Mouse (Mus musculus): ENCODE data around the gene Grk2. TPM values are rescaled to one million over a fixed set of nuclear protein-coding genes. Genes with fewer than 3 reads are reported as not detected.

Gene Grk2
- polyA plus RNA-seq, 1 experiment = 541 TPM

- no peak for TF ChIP-seq FLI1 (IDR thresholded peaks at IDR 0.05; ENCODE audit: low read length)
- peaks cover 4% of the 10 kb centered on the region; the same call in 1 of the 2 replicates for H3K9me3 ChIP-seq
- peaks cover 18% of the 10 kb centered on the region for H3K27me3 ChIP-seq (replicated peaks)
- H3K36me3 ChIP-seq (replicated peaks; ENCODE audit: low read length) = no peaks in the 10 kb centered on the region
- peaks cover 8% of the 10 kb centered on the region; the same call in 1 of the 2 replicates for H3K4me1 ChIP-seq
- H3K4me3 ChIP-seq (replicated peaks) = no peak overlapping the region
Measured at GRCm38 (mm10) chr19:4240247-4240668, 65.8 kb downstream of the Grk2 start.

Other genes starting within 250 kb of the Grk2 start
- gene Gstp3, start 246.7 kb downstream of the Grk2 start, polyA plus RNA-seq (2012; ENCODE audit: insufficient read depth, low replicate concordance) = not detected in 2 replicates
- not detected in 2 replicates for gene Cabp2, start 224.6 kb downstream of the Grk2 start, polyA plus RNA-seq (2012; ENCODE audit: insufficient read depth, low replicate concordance)
- gene Cdk2ap2, start 209.0 kb downstream of the Grk2 start, polyA plus RNA-seq (2012; ENCODE audit: insufficient read depth, low replicate concordance) = 140 and 181 TPM in 2 replicates
- gene Pitpnm1, start 206.2 kb downstream of the Grk2 start, polyA plus RNA-seq (2012; ENCODE audit: insufficient read depth, low replicate concordance) = 122 and 153 TPM in 2 replicates
- 293 and 434 TPM in 2 replicates for gene Aip, start 180.4 kb downstream of the Grk2 start, polyA plus RNA-seq (2012; ENCODE audit: insufficient read depth, low replicate concordance)
- not detected in 2 replicates for gene Gpr152, start 166.4 kb downstream of the Grk2 start, polyA plus RNA-seq (2012; ENCODE audit: insufficient read depth, low replicate concordance)
- gene Cabp4, start 162.2 kb downstream of the Grk2 start, polyA plus RNA-seq (2012; ENCODE audit: insufficient read depth, low replicate concordance) = 0.51 and 1.2 TPM in 2 replicates
- 110 and 364 TPM in 2 replicates for gene Coro1b, start 157.6 kb downstream of the Grk2 start, polyA plus RNA-seq (2012; ENCODE audit: insufficient read depth, low replicate concordance)
- 777 and 793 TPM in 2 replicates for gene Ptprcap, start 152.6 kb downstream of the Grk2 start, polyA plus RNA-seq (2012; ENCODE audit: insufficient read depth, low replicate concordance)
- gene Rps6kb2, start 142.9 kb downstream of the Grk2 start, polyA plus RNA-seq (2012; ENCODE audit: insufficient read depth, low replicate concordance) = 108 and 492 TPM in 2 replicates
- gene Carns1, start 130.7 kb downstream of the Grk2 start, polyA plus RNA-seq (2012; ENCODE audit: insufficient read depth, low replicate concordance) = 1.3 and 5.6 TPM in 2 replicates
- gene Tbc1d10c, start 114.9 kb downstream of the Grk2 start, polyA plus RNA-seq (2012; ENCODE audit: insufficient read depth, low replicate concordance) = 24.1 and 31.5 TPM in 2 replicates
- gene Ppp1ca, start 114.2 kb downstream of the Grk2 start, polyA plus RNA-seq (2012; ENCODE audit: insufficient read depth, low replicate concordance) = 268 and 792 TPM in 2 replicates
- 22.1 and 24.3 TPM in 2 replicates for gene Rad9a, start 104.6 kb downstream of the Grk2 start, polyA plus RNA-seq (2012; ENCODE audit: insufficient read depth, low replicate concordance)
- 0.09 and 2.0 TPM in 2 replicates for gene Clcf1, start 92.0 kb downstream of the Grk2 start, polyA plus RNA-seq (2012; ENCODE audit: insufficient read depth, low replicate concordance)
- gene AC109138.7, start 91.9 kb downstream of the Grk2 start, polyA plus RNA-seq (2012; ENCODE audit: insufficient read depth, low replicate concordance) = 8.5 and 73.0 TPM in 2 replicates
- 67.5 and 91.7 TPM in 2 replicates for gene Pold4, start 74.3 kb downstream of the Grk2 start, polyA plus RNA-seq (2012; ENCODE audit: insufficient read depth, low replicate concordance)
- 16.5 and 28.6 TPM in 2 replicates for gene Ssh3, start 37.0 kb downstream of the Grk2 start, polyA plus RNA-seq (2012; ENCODE audit: insufficient read depth, low replicate concordance)
- 5.6 TPM in 1 of 2 replicates, not detected in the other for gene Ankrd13d, start 23.1 kb downstream of the Grk2 start, polyA plus RNA-seq (2012; ENCODE audit: insufficient read depth, low replicate concordance)
- 9.4 and 14.6 TPM in 2 replicates for gene Kdm2a, start 92.1 kb upstream of the Grk2 start, polyA plus RNA-seq (2012; ENCODE audit: insufficient read depth, low replicate concordance)
- 0.16 TPM in 1 of 2 replicates, not detected in the other for gene Rhod, start 133.2 kb upstream of the Grk2 start, polyA plus RNA-seq (2012; ENCODE audit: insufficient read depth, low replicate concordance)
- gene Syt12, start 171.2 kb upstream of the Grk2 start, polyA plus RNA-seq (2012; ENCODE audit: insufficient read depth, low replicate concordance) = not detected in 2 replicates
- gene 2010003K11Rik, start 192.4 kb upstream of the Grk2 start, polyA plus RNA-seq (2012; ENCODE audit: insufficient read depth, low replicate concordance) = 0.26 TPM in 1 of 2 replicates, not detected in the other
- gene Pcx, start 204.2 kb upstream of the Grk2 start, polyA plus RNA-seq (2012; ENCODE audit: insufficient read depth, low replicate concordance) = 1.0 and 1.2 TPM in 2 replicates

All from megakaryocyte, embryonic 14.5 days (primary cell).